In the genomic region with DNA sequence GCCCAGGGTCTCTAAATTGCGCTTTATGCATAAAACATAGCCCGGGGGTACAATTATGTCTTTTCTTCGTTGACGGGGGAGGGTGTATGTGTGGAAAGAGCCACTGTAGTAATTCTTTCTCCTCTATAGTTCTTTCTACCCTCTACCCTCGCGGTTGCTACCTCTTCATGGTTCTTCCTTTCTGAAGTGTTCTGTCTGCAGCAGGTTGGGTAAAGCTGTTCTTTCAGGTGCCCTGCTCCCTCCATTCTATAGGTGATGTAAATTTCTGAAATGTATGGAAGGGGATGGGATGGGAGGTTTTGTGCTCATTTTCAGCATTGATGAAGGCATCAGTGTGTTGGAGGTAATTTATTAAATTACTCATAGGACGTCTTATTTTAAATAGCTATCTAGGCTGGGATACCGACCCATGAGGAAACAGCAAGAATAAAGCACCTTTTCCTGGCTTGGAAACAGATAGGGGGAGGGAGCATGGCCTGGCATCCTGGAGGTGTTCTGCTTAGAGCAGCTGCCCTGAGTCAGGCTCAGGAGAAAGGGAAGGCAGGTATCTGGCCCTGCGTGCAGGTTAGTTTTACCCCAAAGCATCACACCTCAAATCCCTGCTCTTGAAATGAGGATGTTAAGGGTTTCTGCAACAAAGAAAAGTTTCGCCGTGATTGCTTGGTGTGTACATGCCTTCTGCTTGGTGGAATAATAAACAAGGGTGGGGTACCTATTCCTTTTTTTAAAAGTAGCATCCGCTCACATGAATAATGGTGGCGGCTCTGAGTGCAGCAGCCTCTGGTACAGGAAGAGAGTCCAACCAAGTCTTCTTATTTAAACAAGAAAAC, we compare ENCODE assay signal across 9 mouse cellular contexts. TPM values are rescaled to one million over a fixed set of nuclear protein-coding genes. Genes with fewer than 3 reads are reported as not detected.
DNase-seq lines count a peak whose midpoint lies in the region; ATAC-seq lines count a peak whose summit lies in the region.
"Had no signal": no experiment of that assay in that cellular context is flagged by ENCODE, and none has a peak within 500 bp of the region (broad histone marks: within the 10 kb centered on the region; RNA-seq: fewer than 3 reads in every experiment).

No protein-coding gene starts in this region.

- peaks cover 12% of the 10 kb centered on the region; the same call in 1 of the 2 replicates for H3K27me3 ChIP-seq in kidney, embryonic 16.5 days (ENCODE audit: insufficient read depth, low read length)
- H3K27me3 ChIP-seq in forebrain, embryonic 11.5 days (ENCODE audit: control insufficient read depth, insufficient read depth, low read length): peaks cover 12% of the 10 kb centered on the region
- peaks cover 62% of the 10 kb centered on the region for H3K27me3 ChIP-seq in limb, embryonic 10.5 days (ENCODE audit: low read depth, poor library complexity, severe bottlenecking)
- peaks cover 10% of the 10 kb centered on the region for H3K27me3 ChIP-seq in neural tube, embryonic 11.5 days (ENCODE audit: control insufficient read depth, insufficient read depth, low read length)

- no peak for DNase-seq in kidney, adult 9 months
- DNase-seq in forebrain, embryonic 11.5 days (ENCODE audit: low spot score): no peak
- no peak for DNase-seq in limb, embryonic 10.5 days (ENCODE audit: low spot score)
- DNase-seq in neural tube, embryonic 11.5 days (ENCODE audit: low spot score): no peak
- no peak for DNase-seq in left cerebral cortex, postnatal 4 days
- DNase-seq in MN1 (ENCODE audit: low spot score): no peak
- no peak for DNase-seq in thymus, postnatal 14 days

- ATAC-seq in kidney, embryonic 16.5 days (ENCODE audit: low FRiP score, low TSS enrichment): no peak
- ATAC-seq in forebrain, embryonic 11.5 days (replicated peaks; ENCODE audit: low FRiP score): no peak
- ATAC-seq in neural tube, embryonic 11.5 days (ENCODE audit: insufficient read depth, low FRiP score, low TSS enrichment): no peak

- intact Hi-C loops in left cerebral cortex, postnatal 4 days (cut with DNase I): loop anchor here (10.0 kb wide), 3 partner anchors 138 to 458 kb away; no protein-coding TSS in a partner anchor

- peak overlapping the region; percentile 83 for H3K4me3 ChIP-seq in kidney, embryonic 16.5 days (ENCODE audit: low read length)
- peak overlapping the region; percentile 64 for H3K4me3 ChIP-seq in forebrain, embryonic 11.5 days (ENCODE audit: low read depth, low read length)
- H3K4me3 ChIP-seq in limb, embryonic 10.5 days: peak overlapping the region; percentile 71
- H3K4me3 ChIP-seq in neural tube, embryonic 11.5 days (ENCODE audit: low read depth, low read length): peak overlapping the region; percentile 18; the same call in 1 of the 2 replicates

- H3K4me2 ChIP-seq in kidney, embryonic 16.5 days (replicated peaks; ENCODE audit: low read depth, low read length): peak overlapping the region; percentile 96
- H3K4me2 ChIP-seq in forebrain, embryonic 11.5 days (ENCODE audit: low read depth, low read length, severe bottlenecking): peak overlapping the region; percentile 32; the same call in 1 of the 2 replicates
- H3K4me2 ChIP-seq in neural tube, embryonic 11.5 days (ENCODE audit: low read depth): peak overlapping the region; percentile 34

- peak overlapping the region; percentile 63 for H3K9ac ChIP-seq in kidney, embryonic 16.5 days (replicated peaks; ENCODE audit: low read length)
- no peak overlapping the region for H3K9ac ChIP-seq in forebrain, embryonic 11.5 days (ENCODE audit: low read length)
- no peak overlapping the region for H3K9ac ChIP-seq in neural tube, embryonic 11.5 days (ENCODE audit: low read length)

- no peaks in the 10 kb centered on the region for H3K36me3 ChIP-seq in kidney, embryonic 16.5 days (ENCODE audit: insufficient read depth, low read length)
- H3K36me3 ChIP-seq in forebrain, embryonic 11.5 days (ENCODE audit: control insufficient read depth, insufficient read depth, low read length): no peaks in the 10 kb centered on the region
- H3K36me3 ChIP-seq in limb, embryonic 10.5 days: no peaks in the 10 kb centered on the region
- no peaks in the 10 kb centered on the region for H3K36me3 ChIP-seq in neural tube, embryonic 11.5 days (ENCODE audit: control insufficient read depth, insufficient read depth, low read length)

- H3K9me3 ChIP-seq in kidney, embryonic 16.5 days (ENCODE audit: low read length): no peaks in the 10 kb centered on the region
- no peaks in the 10 kb centered on the region for H3K9me3 ChIP-seq in forebrain, embryonic 11.5 days (ENCODE audit: control insufficient read depth, low read length)
- H3K9me3 ChIP-seq in limb, embryonic 10.5 days (replicated peaks): no peaks in the 10 kb centered on the region
- H3K9me3 ChIP-seq in neural tube, embryonic 11.5 days (ENCODE audit: control insufficient read depth, low read length): no peaks in the 10 kb centered on the region

- H3K4me1 ChIP-seq in kidney, embryonic 16.5 days (ENCODE audit: insufficient read depth, low read length): peaks cover 26% of the 10 kb centered on the region
- peaks cover 9% of the 10 kb centered on the region; the same call in 1 of the 2 replicates for H3K4me1 ChIP-seq in forebrain, embryonic 11.5 days (replicated peaks; ENCODE audit: control insufficient read depth, insufficient read depth, low read length)
- H3K4me1 ChIP-seq in limb, embryonic 10.5 days: peaks cover 39% of the 10 kb centered on the region
- H3K4me1 ChIP-seq in neural tube, embryonic 11.5 days (ENCODE audit: control insufficient read depth, insufficient read depth, low read length): peaks cover 12% of the 10 kb centered on the region

- WGBS in kidney, embryonic 16.5 days: 11% methylated on average over 13 of the region's 13 CpGs
- WGBS in forebrain, embryonic 11.5 days: 19% methylated on average over 13 of the region's 13 CpGs
- 16% methylated on average over 13 of the region's 13 CpGs for WGBS in limb, embryonic 10.5 days
- 15% methylated on average over 13 of the region's 13 CpGs for WGBS in neural tube, embryonic 11.5 days

- 0 out of 2 replicates have a peak overlapping the region, but pooled peaks have one; percentile 37 for H3K27ac ChIP-seq in kidney, embryonic 16.5 days (ENCODE audit: low read length)
- H3K27ac ChIP-seq in forebrain, embryonic 11.5 days (ENCODE audit: low read depth, low read length): no peak overlapping the region
- no peak overlapping the region for H3K27ac ChIP-seq in limb, embryonic 10.5 days
- no peak overlapping the region for H3K27ac ChIP-seq in neural tube, embryonic 11.5 days (ENCODE audit: low read depth, low read length)

RNA-seq across cellular contexts. Expression of gene Kitl, which starts 1.7 kb away (rescaled TPM):
- polyA plus RNA-seq in kidney, embryonic 16.5 days (2015; fragmentation: Nextera tagmentation; extraction: Ambion mirVana): 19.3 and 22.8 TPM in 2 replicates
- 18.4 and 19.2 TPM in 2 replicates for polyA plus RNA-seq in forebrain, embryonic 11.5 days (2014; fragmentation: Nextera tagmentation; extraction: Ambion mirVana)
- polyA plus RNA-seq in limb, embryonic 10.5 days (2016; fragmentation: Nextera tagmentation; extraction: Ambion mirVana): 7.0 and 9.0 TPM in 2 replicates
- polyA plus RNA-seq in neural tube, embryonic 11.5 days (2014; fragmentation: Nextera tagmentation; extraction: Ambion mirVana): 17.7 and 18.4 TPM in 2 replicates
- 10 to 100 TPM; 73.6 to 80.7 TPM for total RNA-seq in left cerebral cortex, postnatal 4 days (2021)
- total RNA-seq: MEL had no signal

Comparison
In these comparisons a context has a peak if more than half of its experiments do, and no peak if none do; other contexts are left out.
1. H3K4me2 ChIP-seq: peak in every context shown above with its lines; median percentile 96 in kidney, embryonic 16.5 days; 34 in neural tube, embryonic 11.5 days; 32 in forebrain, embryonic 11.5 days.
2. H3K4me3 ChIP-seq: peak in every context shown above with its lines; median percentile 83 in kidney, embryonic 16.5 days; 71 in limb, embryonic 10.5 days; 64 in forebrain, embryonic 11.5 days; 18 in neural tube, embryonic 11.5 days.